ENCODE assay signal across 19 mouse cellular contexts in genomic region chr11:9008761-9009160, GRCm38 (mm10). TPM values are rescaled to one million over a fixed set of nuclear protein-coding genes. Genes with fewer than 3 reads are reported as not detected.
"Had no signal": no experiment of that assay in that cellular context is flagged by ENCODE, and none has a peak within 500 bp of the region (broad histone marks: within the 10 kb centered on the region; RNA-seq: fewer than 3 reads in every experiment).

No protein-coding gene starts in this region.

- H3K4me2 ChIP-seq: midbrain, embryonic 11.5 days; neural tube, embryonic 12.5 days; stomach, embryonic 15.5 days had no signal

- H3K9me3 ChIP-seq: lung, embryonic 15.5 days; megakaryocyte, embryonic 14.5 days; midbrain, embryonic 13.5 days; midbrain, embryonic 15.5 days; neural tube, embryonic 12.5 days; stomach, embryonic 15.5 days had no signal

- ATAC-seq: lung, postnatal 0 days; midbrain, embryonic 13.5 days; midbrain, embryonic 15.5 days had no signal

- H3K9ac ChIP-seq: lung, embryonic 15.5 days; midbrain, embryonic 13.5 days; midbrain, embryonic 15.5 days; neural tube, embryonic 12.5 days; stomach, embryonic 15.5 days had no signal

- DNase-seq: lung, adult 2 months; lung, postnatal 14 days; lung, postnatal 36 days; right cerebral cortex, postnatal 14 days; thymus, adult 18-20 months; thymus, postnatal 14 days; thymus, postnatal 36 days had no signal

- H3K4me3 ChIP-seq: megakaryocyte, embryonic 14.5 days; midbrain, embryonic 13.5 days; midbrain, embryonic 15.5 days; neural tube, embryonic 12.5 days; stomach, embryonic 15.5 days had no signal

- H3K27me3 ChIP-seq: lung, embryonic 15.5 days; megakaryocyte, embryonic 14.5 days; midbrain, embryonic 13.5 days; midbrain, embryonic 15.5 days; neural tube, embryonic 12.5 days; stomach, embryonic 15.5 days had no signal

- H3K27ac ChIP-seq: lung, embryonic 15.5 days; macrophage; midbrain, embryonic 13.5 days; midbrain, embryonic 15.5 days; neural tube, embryonic 12.5 days; stomach, embryonic 15.5 days; stomach, postnatal 0 days had no signal

RNA-seq across cellular contexts. Expression of gene Pkd1l1, which starts 35.7 kb away (rescaled TPM):
- polyA plus RNA-seq: macrophage; midbrain, embryonic 11.5 days had no signal

RNA-seq across cellular contexts. Expression of gene Sun3, which starts 40.0 kb away (rescaled TPM):
- polyA plus RNA-seq: macrophage; midbrain, embryonic 11.5 days; midbrain, embryonic 13.5 days; midbrain, embryonic 15.5 days; midbrain, postnatal 0 days; neural tube, embryonic 12.5 days; spleen, adult 2 months had no signal
